Mouse (Mus musculus): Measurements from ENCODE around the gene Kdelr2. TPM values are rescaled to one million over a fixed set of nuclear protein-coding genes. Genes with fewer than 3 reads are reported as not detected.

Kdelr2 gene
- polyA plus RNA-seq, 1 experiment from 2014 or later = 285 TPM

Other genes with a start within 250 kb of the Kdelr2 start
- 8.8 and 9.0 TPM in 2 replicates for gene Rbak, start 223.1 kb upstream of the Kdelr2 start, polyA plus RNA-seq (2016; fragmentation: Nextera tagmentation; extraction: Ambion mirVana)
- not detected in 2 replicates for gene Spdye4b, start 222.8 kb upstream of the Kdelr2 start, polyA plus RNA-seq (2016; fragmentation: Nextera tagmentation; extraction: Ambion mirVana)
- gene Spdye4a, start 176.9 kb upstream of the Kdelr2 start, polyA plus RNA-seq (2016; fragmentation: Nextera tagmentation; extraction: Ambion mirVana) = not detected in 2 replicates
- 10.3 and 11.3 TPM in 2 replicates for gene Zfp12, start 168.7 kb upstream of the Kdelr2 start, polyA plus RNA-seq (2016; fragmentation: Nextera tagmentation; extraction: Ambion mirVana)
- gene Zfp316, start 133.8 kb upstream of the Kdelr2 start, polyA plus RNA-seq (2016; fragmentation: Nextera tagmentation; extraction: Ambion mirVana) = 4.6 and 4.9 TPM in 2 replicates
- gene Zfp853, start 110.2 kb upstream of the Kdelr2 start, polyA plus RNA-seq (2016; fragmentation: Nextera tagmentation; extraction: Ambion mirVana) = 0.09 TPM in 1 of 2 replicates, not detected in the other
- gene E130309D02Rik, start 88.5 kb upstream of the Kdelr2 start, polyA plus RNA-seq (2016; fragmentation: Nextera tagmentation; extraction: Ambion mirVana) = 26.9 and 27.6 TPM in 2 replicates
- 51.9 and 56.5 TPM in 2 replicates for gene Zdhhc4, start 74.6 kb upstream of the Kdelr2 start, polyA plus RNA-seq (2016; fragmentation: Nextera tagmentation; extraction: Ambion mirVana)
- gene Grid2ip, start 46.5 kb upstream of the Kdelr2 start, polyA plus RNA-seq (2016; fragmentation: Nextera tagmentation; extraction: Ambion mirVana) = 0.14 and 0.51 TPM in 2 replicates
- gene Daglb, start 60.7 kb downstream of the Kdelr2 start, polyA plus RNA-seq (2016; fragmentation: Nextera tagmentation; extraction: Ambion mirVana) = 10.6 TPM in 2 replicates
- gene Rac1, start 124.2 kb downstream of the Kdelr2 start, polyA plus RNA-seq (2016; fragmentation: Nextera tagmentation; extraction: Ambion mirVana) = 401 and 418 TPM in 2 replicates
- 41.8 and 41.9 TPM in 2 replicates for gene Cyth3, start 218.6 kb downstream of the Kdelr2 start, polyA plus RNA-seq (2016; fragmentation: Nextera tagmentation; extraction: Ambion mirVana)

All from heart, embryonic 12.5 days (tissue).